Mouse (Mus musculus) lung, postnatal 0 days (tissue): Measurements from ENCODE around the gene Rnf157. TPM values are rescaled to one million over a fixed set of nuclear protein-coding genes. Genes with fewer than 3 reads are reported as not detected.
"Not testable (repeated sequence)": the region's sequence is repeated elsewhere in the genome, so short reads cannot be mapped to it uniquely, and the experiment has no call there.

Experiments used
- ATAC-seq: fragments of 200-750 bp; cut with Nextera tagmentation; 2 replicates; pipeline ENCODE4 v1.8.0; 2017; ENCODE audit warnings: moderate library complexity
- DNase-seq: peaks from one replicate; pipeline ENCODE4 v3.0.0-alpha.2; 2016; ENCODE audit warnings: low spot score
- H3K27ac ChIP-seq: fragments of 300-500 bp; sonication (generic); 2 replicates; pipeline ENCODE4 v1.5.1; 2014; ENCODE audit warnings: antibody characterized with exemption, mild to moderate bottlenecking, low read length, mixed read lengths
- H3K27me3 ChIP-seq: fragments of 300-500 bp; sonication (generic); replicated peaks from 2 replicates; pipeline ENCODE4 v1.6.1; 2014; ENCODE audit warnings: low read length, mixed read lengths; ENCODE audit not compliant: insufficient read depth
- H3K36me3 ChIP-seq: fragments of 300-500 bp; sonication (generic); 2 replicates; pipeline ENCODE4 v1.6.1; 2014; ENCODE audit warnings: low read length, mixed read lengths; ENCODE audit not compliant: insufficient read depth
- H3K4me1 ChIP-seq: fragments of 300-500 bp; sonication (generic); 2 replicates; pipeline ENCODE4 v1.6.1; 2014; ENCODE audit warnings: antibody characterized with exemption, low read depth, low read length, mixed read lengths; ENCODE audit not compliant: insufficient read depth
- H3K4me2 ChIP-seq: fragments of 300-500 bp; sonication (generic); replicated peaks from 2 replicates; pipeline ENCODE4 v1.6.1; 2014; ENCODE audit warnings: low read depth, mild to moderate bottlenecking, low read length, moderate library complexity, mixed read lengths
- H3K4me3 ChIP-seq: fragments of 300-500 bp; sonication (generic); 2 replicates; pipeline ENCODE4 v1.5.1; 2014; ENCODE audit warnings: low read depth, low read length
- H3K9ac ChIP-seq: fragments of 300-500 bp; sonication (generic); replicated peaks from 2 replicates; pipeline ENCODE4 v1.6.1; 2014; ENCODE audit warnings: low read depth, mild to moderate bottlenecking
- H3K9me3 ChIP-seq: fragments of 300-500 bp; sonication (generic); 2 replicates; pipeline ENCODE4 v1.6.1; 2016; ENCODE audit warnings: low read length, mixed read lengths
- CTCF ChIP-seq: IDR thresholded peaks from 2 replicates; pipeline ENCODE4 v1.5.1; 2016; ENCODE audit warnings: antibody characterized with exemption, mild to moderate bottlenecking
- EP300 ChIP-seq: IDR thresholded peaks from 2 replicates; pipeline ENCODE4 v1.6.1; 2016; ENCODE audit warnings: antibody characterized with exemption, mild to moderate bottlenecking, control low read depth
- WGBS: fragments of 180-500 bp; shearing (Covaris S2); extraction: QIAGEN DNeasy Blood & Tissue Kit; methylation state at CpG from one replicate; pipeline ENCODE4 v1.1.7; 2014; 5-methylcytosine and 5-hydroxymethylcytosine counted together
- polyA plus RNA-seq: library from polyadenylated mRNA; unstranded; fragments of >200 nt; fragmentation: Nextera tagmentation; extraction: Ambion mirVana; gene quantifications from 2 replicates; pipeline ENCODE4 v1.2.1, GENCODE M21; 2015

Rnf157 gene
- polyA plus RNA-seq, 1 experiment from 2014 or later = 1.4 TPM

GRCm38 (mm10) chr11:116418194-116418840 is 5.5 kb upstream of the Rnf157 start:
- peak; percentile 46 for DNase-seq

GRCm38 (mm10) chr11:116417054-116417453 is 4.2 kb upstream of the Rnf157 start:
- no peaks in the 10 kb centered on the region for H3K36me3 ChIP-seq
- no peaks in the 10 kb centered on the region for H3K27me3 ChIP-seq
- H3K9me3 ChIP-seq = no peaks in the 10 kb centered on the region
- no peak overlapping the region for H3K9ac ChIP-seq
- DNase-seq (no peak), ATAC-seq (no peak)
- no peak overlapping the region for H3K4me3 ChIP-seq
- 89% methylated on average over 5 of the region's 5 CpGs for WGBS
- H3K27ac ChIP-seq = no peak overlapping the region
- TF ChIP-seq EP300 (no peak), CTCF (no peak)
- no peaks in the 10 kb centered on the region; the same call in 1 of the 2 replicates for H3K4me1 ChIP-seq
- no peak overlapping the region for H3K4me2 ChIP-seq

More at GRCm38 (mm10) chr11:116418194-116418840, 5.5 kb upstream of the Rnf157 start:
- H3K9ac ChIP-seq = no peak overlapping the region
- 3% methylated on average over 2 of the region's 2 CpGs for WGBS
- no peak overlapping the region for H3K4me3 ChIP-seq
- ATAC-seq = peak; percentile 65
- TF ChIP-seq EP300 (peak; percentile 22; the same call in 1 of the 2 replicates), CTCF (no peak)
- no peaks in the 10 kb centered on the region for H3K36me3 ChIP-seq
- H3K27ac ChIP-seq = peak overlapping the region; percentile 43; the same call in 1 of the 2 replicates
- no peaks in the 10 kb centered on the region for H3K27me3 ChIP-seq
- H3K4me2 ChIP-seq = no peak overlapping the region
- H3K9me3 ChIP-seq = no peaks in the 10 kb centered on the region
- no peaks in the 10 kb centered on the region for H3K4me1 ChIP-seq

DNA sequence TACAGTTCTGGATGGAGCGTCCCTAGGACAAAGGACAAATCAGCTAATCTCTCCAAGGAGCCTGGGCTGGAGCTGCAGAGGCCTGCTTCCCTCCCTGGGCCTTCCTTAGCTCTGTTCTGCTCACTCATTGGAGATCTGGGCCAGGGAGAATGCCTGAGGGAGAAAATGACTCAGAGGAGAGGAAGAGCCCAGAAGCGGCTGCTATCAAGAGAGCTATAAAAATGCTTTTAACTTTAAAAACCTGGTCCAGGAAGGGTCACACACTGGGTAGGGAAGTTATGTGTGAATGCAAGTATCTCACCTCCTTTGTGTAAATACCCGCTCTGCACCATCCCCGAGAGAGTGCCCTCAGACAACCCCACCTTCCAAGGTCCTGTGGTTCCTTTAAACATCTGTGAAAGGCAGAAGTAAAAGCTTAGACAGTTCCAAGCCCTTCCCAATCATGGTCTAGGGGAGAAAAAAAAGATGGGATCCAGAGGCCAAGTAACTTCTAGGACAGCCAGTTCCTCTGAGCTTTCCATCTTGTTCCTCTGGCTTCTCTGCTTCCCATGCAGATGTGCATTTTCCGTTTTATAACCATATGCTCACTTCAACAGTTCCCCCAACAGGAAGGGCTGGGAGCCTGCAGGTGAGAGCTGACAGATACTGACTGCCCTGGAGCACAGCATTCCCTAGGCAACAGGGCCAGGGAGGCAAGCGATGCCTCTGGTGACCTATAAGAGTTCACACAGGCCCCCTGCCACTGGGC is 3.5 kb upstream of the Rnf157 start:
- DNase-seq (no peak), ATAC-seq (no peak)
- Histone ChIP-seq H3K4me1 (no peaks in the 10 kb centered on the region; the same call in 1 of the 2 replicates), H3K4me2 (no peak overlapping the region), H3K36me3 (no peaks in the 10 kb centered on the region), H3K27ac (no peak overlapping the region), H3K27me3 (no peaks in the 10 kb centered on the region), H3K4me3 (no peak overlapping the region), H3K9me3 (no peaks in the 10 kb centered on the region), H3K9ac (no peak overlapping the region)
- 68% methylated on average over 6 of the region's 6 CpGs for WGBS
- TF ChIP-seq CTCF (no peak), EP300 (no peak)

- Histone ChIP-seq H3K4me2 (peak overlapping the region; percentile 99), H3K4me1 (no peaks in the 10 kb centered on the region; the same call in 1 of the 2 replicates), H3K4me3 (peak overlapping the region; percentile 64; the same call in 1 of the 2 replicates), H3K9me3 (no peaks in the 10 kb centered on the region), H3K27me3 (no peaks in the 10 kb centered on the region), H3K36me3 (no peaks in the 10 kb centered on the region), H3K27ac (no peak overlapping the region), H3K9ac (no peak overlapping the region)
- 71% methylated on average over 4 of the region's 4 CpGs for WGBS
- TF ChIP-seq EP300 (no peak), CTCF (no peak)
- DNase-seq = no peak
- ATAC-seq = no peak
Measured at GRCm38 (mm10) chr11:116413631-116414022, 795 bp upstream of the Rnf157 start.

DNA sequence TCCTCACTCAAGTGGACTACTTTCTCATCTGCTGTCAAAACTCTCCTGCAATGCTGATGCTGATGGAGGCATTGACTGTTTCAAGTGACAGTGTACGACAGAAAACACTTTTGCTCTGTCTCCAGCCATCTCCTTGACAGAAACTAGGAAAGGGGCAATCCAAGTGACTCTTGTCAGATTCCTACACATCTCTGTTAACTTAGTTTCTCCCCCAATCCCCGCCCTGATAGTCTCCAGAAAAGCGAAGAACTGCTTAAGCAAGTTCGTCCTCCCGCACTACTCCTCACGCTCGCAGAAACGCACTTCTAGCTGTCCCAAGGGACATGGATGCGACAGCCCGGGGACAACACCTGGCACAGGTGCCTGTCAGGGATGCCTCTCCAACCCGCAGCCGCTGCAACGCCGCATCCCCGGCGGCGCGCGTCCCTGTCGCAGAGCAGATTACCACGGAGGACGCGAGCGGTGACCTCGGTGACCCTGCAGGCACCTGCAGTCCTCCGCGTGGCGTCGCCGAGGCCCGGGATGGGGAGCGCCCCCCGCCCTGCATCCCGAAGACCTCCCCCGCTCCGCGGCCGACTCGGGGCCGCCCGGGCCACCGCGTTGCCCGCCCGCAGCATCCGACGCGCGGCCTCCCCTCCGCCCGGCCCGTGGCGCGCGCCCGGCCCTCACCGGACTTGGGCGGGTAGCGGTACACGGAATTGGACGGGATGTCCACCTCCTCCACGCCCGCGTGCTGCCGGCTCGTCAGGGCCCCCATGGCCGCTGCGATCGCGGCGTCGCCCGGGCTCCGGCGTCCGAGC is 604 bp downstream of the Rnf157 start:
- peak overlapping the region; percentile 29 for H3K9ac ChIP-seq
- TF ChIP-seq CTCF (no peak), EP300 (no peak)
- H3K9me3 ChIP-seq = no peaks in the 10 kb centered on the region
- H3K27me3 ChIP-seq = no peaks in the 10 kb centered on the region
- no peak for DNase-seq
- no peaks in the 10 kb centered on the region for H3K36me3 ChIP-seq
- ATAC-seq = peak; percentile 66
- H3K27ac ChIP-seq = no peak overlapping the region
- under 1% methylated on average over 61 of the region's 76 CpGs for WGBS
- H3K4me1 ChIP-seq = no peaks in the 10 kb centered on the region; the same call in 1 of the 2 replicates
- H3K4me3 ChIP-seq = peak overlapping the region; percentile 64
- H3K4me2 ChIP-seq = peak overlapping the region; percentile 99

- Histone ChIP-seq H3K4me3 (no peak overlapping the region), H3K36me3 (no peaks in the 10 kb centered on the region), H3K4me1 (no peaks in the 10 kb centered on the region; the same call in 1 of the 2 replicates), H3K4me2 (no peak overlapping the region), H3K27ac (no peak overlapping the region), H3K9me3 (no peaks in the 10 kb centered on the region), H3K27me3 (no peaks in the 10 kb centered on the region), H3K9ac (no peak overlapping the region)
- 40% methylated on average over 6 of the region's 6 CpGs for WGBS
- DNase-seq (no peak), ATAC-seq (no peak)
- no peak for TF ChIP-seq EP300
- TF ChIP-seq CTCF = no peak
Measured at GRCm38 (mm10) chr11:116411582-116411981, 1.2 kb downstream of the Rnf157 start.

GRCm38 (mm10) chr11:116410415-116410814 is 2.4 kb downstream of the Rnf157 start:
- not testable (repeated sequence) for H3K4me2 ChIP-seq, H3K27ac ChIP-seq, H3K4me1 ChIP-seq, H3K9ac ChIP-seq, ATAC-seq, H3K27me3 ChIP-seq, H3K4me3 ChIP-seq, H3K9me3 ChIP-seq, H3K36me3 ChIP-seq, DNase-seq
- 93% methylated on average over 4 of the region's 4 CpGs for WGBS
